Mouse (Mus musculus) liver, postnatal 0 days (tissue): ENCODE measurements around the gene Sox9. TPM values are rescaled to one million over a fixed set of nuclear protein-coding genes. Genes with fewer than 3 reads are reported as not detected.

Experiments
- ATAC-seq: fragments of 200-750 bp; cut with Nextera tagmentation; 2 replicates; pipeline ENCODE4 v1.8.0; 2017; ENCODE audit warnings: mild to moderate bottlenecking, moderate library complexity
- DNase-seq: peaks from one replicate; pipeline ENCODE4 v3.0.0-alpha.2; 2016
- H3K27ac ChIP-seq: fragments of 300-500 bp; sonication (generic); 2 replicates; pipeline ENCODE4 v1.5.1; 2014; ENCODE audit warnings: antibody characterized with exemption, moderate library complexity, mild to moderate bottlenecking, low read depth
- H3K27me3 ChIP-seq: fragments of 300-500 bp; sonication (generic); 2 replicates; pipeline ENCODE4 v1.6.1; 2014; ENCODE audit warnings: low read length, control low read depth, mixed read lengths; ENCODE audit not compliant: insufficient read depth
- H3K36me3 ChIP-seq: fragments of 300-500 bp; sonication (generic); replicated peaks from 2 replicates; pipeline ENCODE4 v1.6.1; 2014; ENCODE audit warnings: mild to moderate bottlenecking, control low read depth, low read length, moderate library complexity, mixed read lengths; ENCODE audit not compliant: insufficient read depth
- H3K4me1 ChIP-seq: fragments of 300-500 bp; sonication (generic); 2 replicates; pipeline ENCODE4 v1.6.1; 2014; ENCODE audit warnings: antibody characterized with exemption, mild to moderate bottlenecking, control low read depth; ENCODE audit not compliant: insufficient read depth
- H3K4me2 ChIP-seq: fragments of 300-500 bp; sonication (generic); 2 replicates; pipeline ENCODE4 v1.6.1; 2014; ENCODE audit warnings: low read depth, mild to moderate bottlenecking, low read length, moderate library complexity, mixed read lengths
- H3K4me3 ChIP-seq: fragments of 300-500 bp; sonication (generic); 2 replicates; pipeline ENCODE4 v1.5.1; 2014; ENCODE audit warnings: low read depth, low read length
- H3K9ac ChIP-seq: fragments of 300-500 bp; sonication (generic); replicated peaks from 2 replicates; pipeline ENCODE4 v1.6.1; 2014; ENCODE audit warnings: mild to moderate bottlenecking, moderate library complexity
- H3K9me3 ChIP-seq: fragments of 300-500 bp; sonication (generic); 2 replicates; pipeline ENCODE4 v1.6.1; 2016; ENCODE audit warnings: mild to moderate bottlenecking, control low read depth, low read length, mixed read lengths
- CTCF ChIP-seq: sonication (generic); IDR thresholded peaks from 2 replicates; pipeline ENCODE4 v1.5.1; 2016; ENCODE audit warnings: antibody characterized with exemption, low read depth
- EP300 ChIP-seq: IDR thresholded peaks from 2 replicates; pipeline ENCODE4 v1.6.1; 2016; ENCODE audit warnings: antibody characterized with exemption, low read depth, mild to moderate bottlenecking
- WGBS: fragments of 180-500 bp; shearing (Covaris S2); extraction: QIAGEN DNeasy Blood & Tissue Kit; methylation state at CpG from one replicate; pipeline ENCODE4 v1.1.7; 2014; ENCODE audit not compliant: insufficient replicate concordance; 5-methylcytosine and 5-hydroxymethylcytosine counted together
- polyA plus RNA-seq: library from polyadenylated mRNA; unstranded; fragments of >200 nt; fragmentation: Nextera tagmentation; extraction: Ambion mirVana; gene quantifications from 2 replicates; pipeline ENCODE4 v1.2.1, GENCODE M21; 2015

Sox9 gene
- polyA plus RNA-seq, 1 experiment from 2014 or later = 2.5 TPM

- no peaks in the 10 kb centered on the region for H3K36me3 ChIP-seq
- ATAC-seq = peak; percentile 52
- H3K27me3 ChIP-seq = peaks cover 72% of the 10 kb centered on the region
- TF ChIP-seq CTCF (no peak), EP300 (no peak)
- H3K9me3 ChIP-seq = no peaks in the 10 kb centered on the region
- peaks cover 5% of the 10 kb centered on the region for H3K4me1 ChIP-seq
- H3K27ac ChIP-seq = 0 out of 2 replicates have a peak overlapping the region, but pooled peaks have one; percentile 22
- H3K9ac ChIP-seq = peak overlapping the region; percentile 38
- H3K4me3 ChIP-seq = peak overlapping the region; percentile 55
- peak overlapping the region; percentile 71 for H3K4me2 ChIP-seq
- 2% methylated on average over 71 of the region's 75 CpGs for WGBS
- DNase-seq = peak; percentile 45
Measured at GRCm38 (mm10) chr11:112782357-112783121, 515 bp downstream of the Sox9 start.

- peaks cover 65% of the 10 kb centered on the region for H3K27me3 ChIP-seq
- H3K4me1 ChIP-seq = peaks cover 5% of the 10 kb centered on the region
- no peaks in the 10 kb centered on the region for H3K9me3 ChIP-seq
- peak overlapping the region; percentile 55 for H3K4me3 ChIP-seq
- DNase-seq = no peak
- H3K36me3 ChIP-seq = no peaks in the 10 kb centered on the region
- no peak overlapping the region for H3K9ac ChIP-seq
- H3K27ac ChIP-seq = no peak overlapping the region
- no peak for TF ChIP-seq EP300
- TF ChIP-seq CTCF = no peak
- no peak for ATAC-seq
- peak overlapping the region; percentile 71 for H3K4me2 ChIP-seq
- under 1% methylated on average over 34 of the region's 42 CpGs for WGBS
Measured at GRCm38 (mm10) chr11:112783401-112784346, 1.6 kb downstream of the Sox9 start.

- Histone ChIP-seq H3K9ac (no peak overlapping the region), H3K4me2 (peak overlapping the region; percentile 32), H3K4me3 (peak overlapping the region; percentile 8; the same call in 1 of the 2 replicates), H3K27ac (no peak overlapping the region), H3K4me1 (peaks cover 5% of the 10 kb centered on the region), H3K9me3 (no peaks in the 10 kb centered on the region), H3K27me3 (peaks cover 60% of the 10 kb centered on the region), H3K36me3 (no peaks in the 10 kb centered on the region)
- TF ChIP-seq CTCF (no peak), EP300 (no peak)
- no peak for ATAC-seq
- 3% methylated on average over 28 of the region's 30 CpGs for WGBS
- DNase-seq = no peak
Measured at GRCm38 (mm10) chr11:112784347-112784902, 2.4 kb downstream of the Sox9 start.

DNA sequence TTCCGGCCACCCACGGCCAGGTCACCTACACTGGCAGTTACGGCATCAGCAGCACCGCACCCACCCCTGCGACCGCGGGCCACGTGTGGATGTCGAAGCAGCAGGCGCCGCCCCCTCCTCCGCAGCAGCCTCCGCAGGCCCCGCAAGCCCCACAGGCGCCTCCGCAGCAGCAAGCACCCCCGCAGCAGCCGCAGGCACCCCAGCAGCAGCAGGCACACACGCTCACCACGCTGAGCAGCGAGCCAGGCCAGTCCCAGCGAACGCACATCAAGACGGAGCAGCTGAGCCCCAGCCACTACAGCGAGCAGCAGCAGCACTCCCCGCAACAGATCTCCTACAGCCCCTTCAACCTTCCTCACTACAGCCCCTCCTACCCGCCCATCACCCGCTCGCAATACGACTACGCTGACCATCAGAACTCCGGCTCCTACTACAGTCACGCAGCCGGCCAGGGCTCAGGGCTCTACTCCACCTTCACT lies 2.9 kb downstream of the Sox9 start:
- 8% methylated on average over 27 of the region's 34 CpGs for WGBS
- ATAC-seq = no peak
- H3K27ac ChIP-seq = no peak overlapping the region
- H3K4me2 ChIP-seq = peak overlapping the region; percentile 32
- H3K27me3 ChIP-seq = peaks cover 56% of the 10 kb centered on the region
- H3K9ac ChIP-seq = no peak overlapping the region
- H3K9me3 ChIP-seq = no peaks in the 10 kb centered on the region
- no peak for DNase-seq
- no peak for TF ChIP-seq CTCF
- TF ChIP-seq EP300 = no peak
- H3K36me3 ChIP-seq = no peaks in the 10 kb centered on the region
- H3K4me3 ChIP-seq = peak overlapping the region; percentile 8; the same call in 1 of the 2 replicates
- H3K4me1 ChIP-seq = peaks cover 5% of the 10 kb centered on the region

DNA sequence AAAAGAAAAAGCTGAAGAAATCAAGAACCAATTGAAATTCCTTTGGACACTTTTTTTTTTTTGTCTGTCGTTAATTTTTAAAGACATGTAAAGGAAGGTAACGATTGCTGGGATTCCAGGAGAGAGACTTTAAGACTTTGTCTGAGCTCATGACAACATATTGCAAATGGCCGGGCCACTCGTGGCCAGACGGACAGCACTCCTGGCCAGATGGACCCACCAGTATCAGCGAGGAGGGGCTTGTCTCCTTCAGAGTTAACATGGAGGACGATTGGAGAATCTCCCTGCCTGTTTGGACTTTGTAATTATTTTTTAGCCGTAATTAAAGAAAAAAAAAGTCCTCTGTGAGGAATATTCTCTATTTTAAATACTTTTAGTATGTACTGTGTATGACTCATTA lies 3.6 kb downstream of the Sox9 start:
- DNase-seq (no peak), ATAC-seq (no peak)
- no peak overlapping the region for H3K9ac ChIP-seq
- no peaks in the 10 kb centered on the region for H3K9me3 ChIP-seq
- H3K27me3 ChIP-seq = peaks cover 50% of the 10 kb centered on the region
- no peak overlapping the region for H3K4me3 ChIP-seq
- H3K4me2 ChIP-seq = no peak overlapping the region
- H3K36me3 ChIP-seq = no peaks in the 10 kb centered on the region
- H3K4me1 ChIP-seq = peaks cover 5% of the 10 kb centered on the region
- TF ChIP-seq EP300 (no peak), CTCF (no peak)
- no peak overlapping the region for H3K27ac ChIP-seq
- 28% methylated on average over 8 of the region's 8 CpGs for WGBS
